ENCODE assay signal across 23 mouse cellular contexts in genomic region chr15:12901197-12901570, GRCm38 (mm10).
DNase-seq lines count a peak whose midpoint lies in the region; ATAC-seq lines count a peak whose summit lies in the region.
"Had no signal": no experiment of that assay in that cellular context is flagged by ENCODE, and none has a peak within 500 bp of the region (broad histone marks: within the 10 kb centered on the region; RNA-seq: fewer than 3 reads in every experiment).

No protein-coding gene starts in this region.

- no peak overlapping the region for H3K9ac ChIP-seq in forebrain, embryonic 13.5 days
- no peak overlapping the region for H3K9ac ChIP-seq in midbrain, embryonic 13.5 days (replicated peaks)
- H3K9ac ChIP-seq in midbrain, embryonic 15.5 days, result no peak overlapping the region
- H3K9ac ChIP-seq: embryonic facial prominence, embryonic 15.5 days; heart, embryonic 13.5 days; hindbrain, embryonic 12.5 days had no signal

- no peaks in the 10 kb centered on the region for H3K27me3 ChIP-seq in forebrain, embryonic 13.5 days
- H3K27me3 ChIP-seq in forebrain, embryonic 10.5 days (ENCODE audit: poor library complexity, severe bottlenecking), result no peaks in the 10 kb centered on the region
- H3K27me3 ChIP-seq in midbrain, embryonic 13.5 days, result no peaks in the 10 kb centered on the region
- no peaks in the 10 kb centered on the region for H3K27me3 ChIP-seq in midbrain, embryonic 10.5 days (ENCODE audit: low read depth, poor library complexity, severe bottlenecking)
- no peaks in the 10 kb centered on the region for H3K27me3 ChIP-seq in midbrain, embryonic 15.5 days (replicated peaks)
- H3K27me3 ChIP-seq: embryonic facial prominence, embryonic 15.5 days; heart, embryonic 13.5 days; hindbrain, embryonic 12.5 days had no signal

- ATAC-seq in forebrain, embryonic 13.5 days, result 0 out of 2 replicates have a peak, but pooled peaks have one; percentile 53
- ATAC-seq in midbrain, embryonic 13.5 days, result peak; percentile 76
- peak; percentile 84 for ATAC-seq in midbrain, embryonic 15.5 days (replicated peaks)
- ATAC-seq: CD4-positive, CD25-positive, alpha-beta regulatory T cell, adult 4 months; hindbrain, embryonic 16.5 days; inflammation-experienced regulatory T-cells, adult 6 months had no signal

- no peak overlapping the region for H3K4me2 ChIP-seq in forebrain, embryonic 13.5 days
- no peak overlapping the region for H3K4me2 ChIP-seq in midbrain, embryonic 13.5 days (replicated peaks)
- H3K4me2 ChIP-seq in midbrain, embryonic 15.5 days, result no peak overlapping the region
- H3K4me2 ChIP-seq: embryonic facial prominence, embryonic 15.5 days; heart, embryonic 13.5 days; hindbrain, embryonic 12.5 days had no signal

- H3K9me3 ChIP-seq in forebrain, embryonic 13.5 days (replicated peaks), result no peaks in the 10 kb centered on the region
- no peaks in the 10 kb centered on the region for H3K9me3 ChIP-seq in forebrain, embryonic 10.5 days
- H3K9me3 ChIP-seq in midbrain, embryonic 13.5 days, result no peaks in the 10 kb centered on the region
- no peaks in the 10 kb centered on the region for H3K9me3 ChIP-seq in midbrain, embryonic 10.5 days (replicated peaks)
- H3K9me3 ChIP-seq in midbrain, embryonic 15.5 days, result no peaks in the 10 kb centered on the region
- H3K9me3 ChIP-seq: embryonic facial prominence, embryonic 15.5 days; heart, embryonic 13.5 days; hindbrain, embryonic 12.5 days had no signal

- DNase-seq in forebrain, embryonic 10.5 days (ENCODE audit: extremely low spot score, low spot score), result no peak
- DNase-seq in midbrain, embryonic 10.5 days (ENCODE audit: low spot score), result no peak
- DNase-seq in retina, postnatal 1 day, result peak; percentile 16
- DNase-seq in lung, postnatal 36 days, result no peak
- DNase-seq in spleen, postnatal 4 days (ENCODE audit: low spot score in 2 of 2), result no peak
- DNase-seq: adrenal gland, postnatal 25 days; B cell, adult 2 months; cerebellum, adult 2 months; cerebellum, postnatal 14 days; embryo, embryonic 11 days; gastrocnemius, adult 2 months; gastrocnemius, postnatal 25 days; heart, postnatal 4 days had no signal

- no peak overlapping the region for H3K27ac ChIP-seq in forebrain, embryonic 13.5 days
- no peak overlapping the region for H3K27ac ChIP-seq in forebrain, embryonic 10.5 days
- no peak overlapping the region for H3K27ac ChIP-seq in midbrain, embryonic 13.5 days
- H3K27ac ChIP-seq in midbrain, embryonic 10.5 days (replicated peaks), result no peak overlapping the region
- peak overlapping the region; percentile 31 for H3K27ac ChIP-seq in midbrain, embryonic 15.5 days
- H3K27ac ChIP-seq: embryonic facial prominence, embryonic 15.5 days; gastrocnemius, adult 2 months; heart, embryonic 13.5 days; hindbrain, embryonic 12.5 days had no signal

- no peaks in the 10 kb centered on the region for H3K4me1 ChIP-seq in forebrain, embryonic 13.5 days
- no peaks in the 10 kb centered on the region for H3K4me1 ChIP-seq in forebrain, embryonic 10.5 days
- no peaks in the 10 kb centered on the region for H3K4me1 ChIP-seq in midbrain, embryonic 13.5 days (replicated peaks)
- no peaks in the 10 kb centered on the region for H3K4me1 ChIP-seq in midbrain, embryonic 10.5 days
- no peaks in the 10 kb centered on the region for H3K4me1 ChIP-seq in midbrain, embryonic 15.5 days
- H3K4me1 ChIP-seq: embryonic facial prominence, embryonic 15.5 days; heart, embryonic 13.5 days; hindbrain, embryonic 12.5 days had no signal

- no peak overlapping the region for H3K4me3 ChIP-seq in forebrain, embryonic 13.5 days
- H3K4me3 ChIP-seq in forebrain, embryonic 10.5 days, result no peak overlapping the region
- H3K4me3 ChIP-seq in midbrain, embryonic 13.5 days (replicated peaks), result no peak overlapping the region
- no peak overlapping the region for H3K4me3 ChIP-seq in midbrain, embryonic 10.5 days
- no peak overlapping the region for H3K4me3 ChIP-seq in midbrain, embryonic 15.5 days
- H3K4me3 ChIP-seq: embryonic facial prominence, embryonic 15.5 days; erythroblast, embryonic 14.5 days; gastrocnemius, adult 2 months; heart, embryonic 13.5 days; hindbrain, embryonic 12.5 days had no signal

- peaks cover 85% of the 10 kb centered on the region for H3K36me3 ChIP-seq in forebrain, embryonic 13.5 days (ENCODE audit: poor library complexity, severe bottlenecking)
- H3K36me3 ChIP-seq in forebrain, embryonic 10.5 days (replicated peaks), result peaks cover 98% of the 10 kb centered on the region
- H3K36me3 ChIP-seq in midbrain, embryonic 13.5 days, result peaks cover 78% of the 10 kb centered on the region
- peaks cover 96% of the 10 kb centered on the region for H3K36me3 ChIP-seq in midbrain, embryonic 10.5 days
- H3K36me3 ChIP-seq in midbrain, embryonic 15.5 days (replicated peaks), result peaks cover 30% of the 10 kb centered on the region

- WGBS in forebrain, embryonic 13.5 days, result 84% methylated on average over 8 of the region's 8 CpGs
- 82% methylated on average over 8 of the region's 8 CpGs for WGBS in forebrain, embryonic 10.5 days
- 70% methylated on average over 8 of the region's 8 CpGs for WGBS in midbrain, embryonic 13.5 days
- WGBS in midbrain, embryonic 10.5 days, result 90% methylated on average over 8 of the region's 8 CpGs
- WGBS in midbrain, embryonic 15.5 days, result 58% methylated on average over 8 of the region's 8 CpGs
